Mouse (Mus musculus): ENCODE measurements around the gene Scarb1.

The Scarb1 gene

DNA sequence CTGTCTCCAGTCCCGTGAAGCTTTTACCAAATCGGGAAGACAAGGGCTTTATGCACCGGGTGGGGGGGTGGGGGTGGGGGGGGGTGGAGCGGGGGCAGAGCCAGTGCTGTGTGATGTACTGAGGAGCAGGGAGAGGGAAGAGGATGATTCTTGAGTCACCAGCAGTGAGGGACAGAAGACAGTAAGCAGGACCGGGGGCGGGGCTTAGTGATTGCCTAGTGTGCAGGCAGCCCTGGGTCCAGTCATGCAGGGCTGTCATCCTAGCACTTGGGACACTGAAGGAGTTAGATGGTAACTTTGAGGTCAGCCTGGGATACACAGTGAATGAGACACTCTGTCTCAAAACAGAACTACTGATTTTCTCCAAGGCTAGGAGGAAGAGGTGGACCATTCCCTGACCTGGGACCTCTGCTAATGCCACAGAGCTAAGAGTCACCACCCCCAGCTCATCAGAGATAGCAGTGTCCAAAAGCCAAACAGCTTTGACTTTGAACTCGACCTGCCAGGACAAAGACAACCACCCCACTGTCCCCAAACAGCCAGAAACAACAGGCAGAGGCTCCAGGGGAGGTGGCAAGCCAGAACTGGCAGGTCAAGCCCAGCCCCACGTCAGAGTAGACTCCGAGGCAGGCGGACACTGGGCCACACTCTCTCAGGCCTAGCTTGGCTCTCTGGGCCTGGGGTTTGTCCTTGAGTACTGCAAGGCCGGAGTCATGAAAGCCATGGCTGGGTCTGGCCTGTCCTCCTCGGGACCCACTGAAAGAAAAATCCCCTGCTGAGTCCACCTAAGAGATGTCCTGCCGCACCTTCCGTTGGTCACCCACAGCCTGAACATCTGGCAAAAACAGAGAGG, 35.4 kb downstream of the Scarb1 start:
- no peak for DNase-seq (ENCODE audit: low spot score in 2 of 2)

DNA sequence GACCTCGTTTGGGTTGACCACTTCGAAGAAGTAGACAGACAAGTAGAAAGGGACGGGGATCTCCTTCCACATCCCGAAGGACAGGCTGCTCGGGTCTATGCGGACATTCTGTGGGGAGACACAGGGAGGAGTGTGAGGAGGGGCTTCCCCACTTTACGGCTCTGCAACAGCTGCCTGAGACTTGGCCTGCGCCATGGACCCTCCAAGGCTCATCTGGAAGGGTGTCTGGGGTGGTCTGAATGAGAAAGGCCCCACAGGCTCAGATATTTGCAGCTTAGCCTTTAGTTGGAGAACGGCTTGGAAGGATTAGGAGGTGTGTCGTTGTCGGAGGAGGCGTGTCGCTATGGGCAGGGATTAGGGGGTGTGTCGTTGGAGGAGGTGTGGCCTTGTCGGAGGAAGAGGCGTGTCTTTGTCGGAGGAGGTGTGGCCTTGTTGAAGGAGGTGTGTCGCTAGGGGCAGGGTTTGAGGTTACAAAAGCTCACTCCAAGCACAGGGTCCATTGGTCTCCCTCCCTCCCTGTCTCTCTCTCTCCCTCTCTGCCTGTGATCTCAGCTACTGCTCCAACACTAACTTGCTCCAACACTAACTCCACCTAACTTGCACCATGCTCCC, 36.5 kb downstream of the Scarb1 start:
- no peak for DNase-seq (ENCODE audit: low spot score in 2 of 2)

DNA sequence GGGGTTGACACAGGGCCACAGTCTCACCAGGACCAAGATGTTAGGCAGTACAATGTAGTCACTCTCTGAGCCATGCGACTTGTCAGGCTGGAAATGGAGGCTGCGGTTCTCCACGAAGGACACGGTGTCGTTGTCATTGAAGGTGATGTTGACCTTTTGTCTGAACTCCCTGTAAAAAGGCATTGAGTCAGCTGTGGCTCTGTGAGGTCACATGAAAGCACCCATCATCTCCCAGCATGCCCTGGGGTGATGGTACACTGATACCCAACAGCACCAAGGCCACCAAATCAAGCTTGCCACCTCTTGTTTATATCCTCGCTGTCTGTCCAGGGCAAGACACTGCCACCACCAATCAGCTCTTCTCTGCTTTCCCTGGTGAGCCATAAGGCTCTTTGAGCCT, 37.8 kb downstream of the Scarb1 start:
- no peak for DNase-seq (ENCODE audit: low spot score in 2 of 2)

DNA sequence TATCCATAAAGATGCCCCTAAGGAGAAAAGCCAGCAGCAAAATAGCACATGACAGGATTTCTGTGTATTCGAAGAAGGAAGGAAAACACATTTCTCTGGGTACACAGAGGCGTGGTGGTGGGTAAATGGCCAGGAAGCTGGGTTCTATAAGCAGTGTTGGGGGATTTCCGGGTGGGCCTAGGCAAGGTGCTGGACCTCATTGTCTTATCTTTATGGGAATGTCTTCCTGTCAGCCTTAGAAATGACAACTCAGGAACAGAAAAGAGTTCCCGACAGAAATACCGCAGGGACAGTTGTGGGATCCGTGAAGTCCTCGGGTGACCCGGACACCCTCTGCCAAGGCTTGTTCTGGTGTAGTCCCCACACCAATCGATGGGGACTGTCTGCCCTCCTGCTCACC, 42.7 kb downstream of the Scarb1 start:
- no peak for DNase-seq (ENCODE audit: low spot score in 2 of 2)

DNA sequence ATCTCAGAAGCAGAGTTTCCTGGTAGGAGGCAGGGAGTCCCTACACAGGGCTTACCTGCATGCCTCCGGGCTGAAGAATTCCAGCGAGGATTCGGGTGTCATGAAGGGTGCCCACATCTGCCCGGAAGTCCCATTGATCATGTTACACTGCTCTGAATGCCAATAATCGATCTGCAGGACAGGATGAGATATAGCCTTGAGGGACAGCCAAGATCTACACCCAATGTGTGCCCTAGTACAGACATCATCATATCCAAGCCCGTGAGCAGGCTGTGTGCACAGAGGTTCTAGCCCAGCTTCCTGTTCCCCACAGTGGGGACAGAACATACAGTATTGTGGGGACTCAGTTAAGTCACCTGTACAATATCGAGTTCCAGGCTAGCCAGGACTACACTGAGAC, 43.7 kb downstream of the Scarb1 start:
- DNase-seq (ENCODE audit: low spot score in 2 of 2) = no peak

DNA sequence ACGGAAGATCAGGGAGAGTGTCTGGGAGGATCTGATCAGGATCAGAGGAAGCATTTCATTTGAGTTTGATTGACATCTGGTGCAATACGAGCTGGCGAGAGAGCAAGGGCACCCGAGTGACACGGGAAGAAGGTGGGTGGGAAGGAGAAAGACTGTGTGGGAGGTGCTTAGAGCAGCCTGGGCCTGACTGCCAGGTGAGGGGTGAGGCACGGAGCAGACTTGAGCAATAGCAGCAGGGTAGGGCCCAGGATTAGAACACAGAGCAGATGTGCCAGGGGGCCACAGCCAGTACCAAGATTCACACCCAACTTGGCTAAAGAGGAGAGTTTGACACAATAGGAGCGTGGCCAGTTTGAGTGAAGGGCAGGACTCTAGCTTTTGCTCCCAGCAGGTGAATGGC, 47.9 kb downstream of the Scarb1 start:
- DNase-seq (ENCODE audit: low spot score in 2 of 2) = no peak

DNA sequence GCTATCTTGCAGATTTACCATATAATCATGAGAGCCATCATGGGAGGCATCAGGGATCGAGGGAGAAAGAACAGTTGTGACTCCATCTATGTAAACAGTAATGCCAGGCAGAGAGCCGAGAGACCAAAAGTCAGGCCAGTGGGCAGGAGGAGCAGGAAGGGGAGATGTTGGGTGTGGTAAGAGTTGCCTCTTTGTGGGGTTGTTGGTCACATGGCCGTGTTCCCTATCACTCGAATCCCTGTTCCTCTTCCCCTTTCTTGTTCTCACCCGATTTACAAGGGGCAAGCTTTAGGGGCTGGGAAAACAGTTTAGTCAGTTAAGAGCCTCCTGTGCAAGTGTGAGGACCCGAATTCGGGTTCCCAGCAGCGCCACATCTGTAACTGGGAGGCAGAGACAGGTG, 49.0 kb downstream of the Scarb1 start:
- no peak for DNase-seq (ENCODE audit: low spot score in 2 of 2)

DNA sequence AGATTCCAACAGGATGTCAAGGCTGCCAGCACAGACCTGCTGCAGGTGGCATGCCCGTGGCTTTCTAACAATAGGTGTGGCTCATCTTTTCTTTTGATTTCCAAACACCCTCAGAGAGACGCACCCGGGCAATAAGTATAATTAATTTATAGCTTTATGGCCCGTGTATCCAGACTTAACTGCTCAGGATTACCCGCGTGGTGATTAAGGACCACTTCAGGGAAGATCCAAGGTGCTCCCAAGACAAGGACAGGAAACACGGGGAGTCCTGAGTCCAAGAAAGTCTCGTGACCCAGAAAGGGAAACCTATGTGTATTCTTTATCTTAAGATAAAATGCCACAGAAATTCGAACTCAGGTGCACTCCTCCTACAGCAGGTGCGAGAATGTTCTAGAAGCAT, 49.5 kb downstream of the Scarb1 start:
- no peak for DNase-seq (ENCODE audit: low spot score in 2 of 2)

DNA sequence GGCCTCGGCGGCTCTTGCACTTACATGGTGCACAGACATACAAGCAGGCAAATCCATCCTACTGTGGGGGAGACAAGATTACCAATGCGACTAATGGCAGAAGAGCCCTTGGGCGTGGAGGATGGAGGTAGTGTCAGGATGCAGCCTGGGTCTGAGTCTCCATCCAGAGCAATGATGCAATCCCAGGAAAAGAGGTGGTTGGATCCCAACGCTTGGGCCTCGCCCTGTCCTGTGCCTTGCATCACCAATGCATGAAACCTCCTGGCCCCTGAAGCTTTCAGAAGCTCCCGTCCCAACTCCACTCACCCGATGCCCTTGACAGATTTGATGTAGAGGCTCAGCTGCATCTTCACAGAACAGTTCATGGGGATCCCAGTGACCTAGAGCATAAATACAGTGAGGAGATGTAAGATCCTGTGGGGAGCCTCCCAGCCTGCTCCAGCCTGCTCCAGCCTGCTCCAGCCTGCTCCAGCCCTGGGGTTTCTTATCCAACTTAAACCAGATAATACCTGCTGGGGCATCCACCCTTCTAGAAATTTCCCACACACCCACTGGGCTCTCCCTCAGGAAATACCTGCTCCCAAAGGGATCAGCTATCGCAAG, 53.7 kb downstream of the Scarb1 start:
- DNase-seq (ENCODE audit: low spot score in 2 of 2) = no peak

DNA sequence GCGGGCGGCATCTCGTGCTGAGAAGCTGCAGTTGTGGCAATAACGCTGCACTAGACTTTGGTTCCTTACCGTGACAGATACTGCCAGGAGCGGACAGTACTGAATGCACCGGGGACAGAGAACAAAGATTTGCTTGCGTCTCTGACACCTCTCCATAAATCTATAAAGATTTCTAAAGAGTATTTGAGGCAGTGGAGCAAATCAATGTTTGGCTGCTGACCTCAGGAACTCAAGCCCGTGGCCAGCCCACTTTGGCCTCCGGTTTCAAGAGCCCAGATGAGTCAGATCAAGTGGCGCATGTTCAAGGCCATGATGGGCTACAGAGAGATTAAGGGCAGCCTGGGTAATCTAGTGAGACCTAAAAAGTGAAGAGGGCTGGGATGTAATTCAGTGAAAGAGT, 54.8 kb downstream of the Scarb1 start:
- DNase-seq (ENCODE audit: low spot score in 2 of 2) = no peak

DNA sequence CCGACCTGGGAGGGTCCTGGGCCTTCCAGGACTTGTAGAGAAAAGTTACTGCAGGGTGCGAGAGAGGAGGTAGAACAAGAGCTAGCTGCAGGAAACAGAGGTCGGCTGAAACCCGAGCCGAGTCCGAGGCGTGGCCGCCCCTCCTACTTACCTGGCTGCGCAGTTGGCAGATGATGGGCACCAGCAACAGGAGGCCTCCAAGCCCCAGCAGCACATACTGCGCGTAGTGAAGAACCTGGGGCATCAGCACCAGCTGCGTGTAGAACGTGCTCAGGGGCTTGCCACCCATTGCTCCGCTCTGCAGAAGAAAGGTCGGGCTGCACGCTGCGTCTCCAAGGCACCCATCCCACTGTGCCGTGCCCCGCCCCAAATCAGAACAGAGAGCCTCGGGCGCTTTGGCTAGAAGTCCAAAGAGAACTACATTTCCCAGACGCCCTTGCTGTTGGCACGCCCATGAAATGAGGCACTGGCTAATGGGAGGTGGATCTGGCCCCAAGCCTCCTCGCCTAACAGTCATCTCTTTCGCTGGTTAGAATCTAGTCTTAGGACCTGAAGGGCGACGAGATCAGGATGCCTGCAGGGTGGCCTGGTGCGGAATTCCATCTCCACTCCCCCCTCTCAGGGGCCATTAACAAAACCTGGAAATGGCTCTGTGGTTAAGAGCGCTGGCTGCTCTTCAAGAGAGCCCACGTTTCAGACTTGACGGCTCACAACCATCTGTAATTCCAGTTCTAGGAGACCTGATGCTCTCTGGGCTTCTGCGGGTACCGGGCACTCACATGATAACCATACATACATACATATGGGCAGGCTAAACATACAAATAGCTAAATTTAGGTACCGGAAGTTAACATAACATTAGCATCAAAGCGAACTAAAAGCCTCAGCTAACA, 56.9 kb downstream of the Scarb1 start:
- DNase-seq (ENCODE audit: low spot score in 2 of 2) = no peak

DNA sequence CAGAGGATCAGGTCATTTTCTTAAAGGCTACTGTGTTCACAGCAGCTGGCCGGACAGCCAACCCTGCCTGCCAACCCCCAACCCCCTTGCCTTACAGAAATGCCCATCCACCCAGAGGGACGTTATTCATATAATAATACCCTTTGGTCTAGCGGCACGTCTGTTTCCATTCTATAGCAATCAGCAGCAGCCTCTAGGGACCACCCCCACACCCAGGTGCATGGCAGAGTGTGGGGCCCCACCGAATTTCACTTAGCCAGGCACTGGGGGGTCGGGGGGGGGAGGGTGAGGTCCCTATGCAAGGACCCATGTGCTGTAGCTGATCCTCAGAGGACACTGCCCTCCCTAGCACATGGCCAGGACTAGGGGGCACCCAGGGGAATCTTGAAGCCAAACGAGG, 61.7 kb downstream of the Scarb1 start:
- no peak for DNase-seq (ENCODE audit: low spot score in 2 of 2)

DNA sequence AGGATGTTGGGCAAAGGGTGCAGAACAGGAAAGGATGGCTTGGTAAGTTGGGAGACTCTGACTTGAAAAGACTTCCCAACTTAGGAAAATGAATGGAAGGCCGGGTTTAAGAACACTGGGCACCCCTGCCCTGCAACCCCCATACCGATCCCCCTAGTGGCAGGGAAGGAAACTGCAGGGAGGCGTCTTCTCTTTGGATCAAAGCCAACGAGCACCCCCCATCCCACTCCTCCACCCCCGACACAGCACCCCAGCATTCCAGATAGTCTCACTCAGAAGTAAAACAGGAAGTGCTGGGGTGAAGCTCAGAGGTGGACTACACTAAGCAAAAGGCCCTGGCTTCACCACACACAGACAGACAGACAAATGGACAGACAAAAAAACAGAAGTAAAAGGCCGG, 62.6 kb downstream of the Scarb1 start:
- DNase-seq (ENCODE audit: low spot score in 2 of 2) = peak; percentile 24 to 27

DNA sequence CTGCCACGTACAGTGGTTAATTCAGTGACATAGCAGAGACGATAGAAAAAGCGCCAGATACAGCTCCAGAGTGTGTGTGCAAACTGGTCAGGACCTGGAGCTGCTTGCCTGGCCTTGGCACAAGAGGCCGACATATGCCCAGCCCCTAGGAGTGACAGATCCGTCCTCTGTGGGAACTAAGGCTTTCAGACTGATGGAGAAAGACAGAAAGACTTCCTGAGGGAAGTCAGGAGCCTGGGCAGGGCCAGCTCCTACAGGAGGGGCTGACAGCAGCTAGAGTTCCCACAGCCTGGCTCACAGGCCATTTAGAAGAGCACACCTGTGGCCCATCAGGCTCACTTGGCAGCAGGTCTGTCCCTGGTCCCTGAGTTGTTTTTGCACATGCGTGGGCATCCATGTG, 63.6 kb downstream of the Scarb1 start:
- no peak for DNase-seq (ENCODE audit: low spot score in 2 of 2)

DNA sequence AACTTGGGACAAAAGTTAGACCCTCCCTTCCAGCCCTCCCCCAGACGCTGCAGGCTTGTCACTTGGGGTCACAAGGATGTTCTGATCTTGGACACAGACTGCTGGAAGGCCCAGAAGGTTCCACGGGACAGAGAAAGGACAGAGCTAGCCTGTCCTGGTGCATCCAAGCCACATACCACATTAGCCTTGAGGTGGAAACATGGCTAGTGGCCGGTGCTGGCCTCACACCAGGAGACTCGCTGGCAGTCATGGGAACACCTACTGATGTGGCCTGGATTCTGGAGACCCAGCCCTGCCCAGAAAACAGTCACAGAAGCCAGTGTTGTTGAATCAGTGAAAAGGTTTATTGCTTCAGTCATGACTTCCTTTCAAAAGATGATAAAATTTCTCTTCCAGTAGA, 64.1 kb downstream of the Scarb1 start:
- DNase-seq (ENCODE audit: low spot score in 2 of 2) = no peak

DNA sequence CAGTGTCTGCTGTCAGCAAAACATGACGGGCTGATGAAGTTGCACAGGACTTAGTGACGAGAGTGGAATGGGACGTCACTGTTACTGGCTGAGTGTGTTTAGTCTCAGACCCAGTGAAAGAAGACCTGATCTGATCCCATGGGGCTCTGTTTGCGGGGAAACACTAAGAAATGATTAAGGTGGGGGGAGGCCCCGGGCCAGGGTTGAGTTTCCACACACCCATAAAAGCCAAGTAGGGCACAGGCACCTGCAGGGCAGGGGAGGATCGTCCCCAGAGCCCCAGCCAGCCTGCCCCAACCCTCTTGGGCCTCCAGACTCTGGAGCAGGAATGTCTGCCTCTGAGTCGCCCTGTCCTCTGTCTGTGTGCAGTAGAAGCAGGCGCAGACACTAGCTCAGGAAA, 65.6 kb downstream of the Scarb1 start:
- no peak for DNase-seq (ENCODE audit: low spot score in 2 of 2)

DNA sequence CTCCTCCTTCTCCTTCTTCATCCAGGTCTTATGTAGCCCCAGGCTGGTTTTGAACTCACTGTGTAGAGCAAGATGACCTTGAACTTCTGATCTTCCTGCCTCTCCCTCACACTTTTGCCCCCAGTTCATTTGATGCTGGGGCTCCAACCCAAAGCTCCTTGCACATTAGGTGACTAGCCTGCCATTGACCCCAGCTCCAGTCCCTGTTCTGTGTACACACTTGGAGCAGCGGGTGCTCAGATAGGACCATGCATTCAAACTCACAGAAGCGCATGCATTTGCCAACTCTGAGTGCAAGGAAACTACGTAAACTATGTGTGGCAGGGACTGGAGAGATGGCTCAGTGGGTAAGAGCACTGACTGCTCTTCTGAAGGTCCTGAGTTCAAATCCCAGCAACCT, 66.1 kb downstream of the Scarb1 start:
- no peak for DNase-seq (ENCODE audit: low spot score in 2 of 2)

DNA sequence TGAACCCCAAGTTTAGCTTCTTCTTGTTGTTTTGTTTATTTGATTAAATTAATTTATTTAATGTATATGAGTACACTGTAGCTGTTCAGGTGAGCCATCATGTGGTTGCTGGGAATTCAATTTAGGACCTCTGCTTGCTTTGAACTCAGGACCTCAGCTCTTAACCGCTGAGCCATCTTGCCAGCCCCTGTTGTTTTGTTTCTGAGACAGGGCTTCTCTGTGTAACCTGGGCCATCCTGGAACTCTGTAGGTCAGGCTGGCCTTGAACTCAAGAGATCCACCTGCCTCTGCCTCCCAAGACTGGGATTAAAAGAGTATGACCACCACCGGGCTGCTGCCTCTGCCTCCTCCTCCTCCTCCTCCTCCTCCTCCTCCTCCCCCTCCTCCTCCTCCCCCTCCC, 66.7 kb downstream of the Scarb1 start:
- no peak for DNase-seq (ENCODE audit: low spot score in 2 of 2)

DNA sequence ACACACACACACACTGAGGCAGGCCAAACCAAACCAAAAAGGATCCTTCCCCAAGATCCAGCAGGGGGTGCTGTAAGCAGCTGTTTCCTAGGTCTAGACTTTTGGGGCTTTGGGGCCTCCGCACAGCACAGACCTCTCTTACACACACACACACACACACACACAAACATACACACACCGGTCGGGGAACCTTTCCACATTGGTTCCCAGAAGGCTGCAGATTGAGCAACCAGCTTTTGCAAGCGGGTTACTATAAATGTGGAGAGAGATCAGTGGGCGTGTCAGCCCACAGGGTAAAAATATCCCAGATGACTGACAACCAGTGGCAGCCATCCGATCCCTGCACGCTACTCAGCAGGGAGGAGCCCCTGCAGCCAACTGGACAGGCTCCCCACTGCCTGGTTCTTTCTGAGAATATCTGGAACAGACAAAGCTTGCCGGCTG, 67.2 kb downstream of the Scarb1 start:
- peak; percentile 15 to 57 for DNase-seq (ENCODE audit: low spot score in 2 of 2)

DNA sequence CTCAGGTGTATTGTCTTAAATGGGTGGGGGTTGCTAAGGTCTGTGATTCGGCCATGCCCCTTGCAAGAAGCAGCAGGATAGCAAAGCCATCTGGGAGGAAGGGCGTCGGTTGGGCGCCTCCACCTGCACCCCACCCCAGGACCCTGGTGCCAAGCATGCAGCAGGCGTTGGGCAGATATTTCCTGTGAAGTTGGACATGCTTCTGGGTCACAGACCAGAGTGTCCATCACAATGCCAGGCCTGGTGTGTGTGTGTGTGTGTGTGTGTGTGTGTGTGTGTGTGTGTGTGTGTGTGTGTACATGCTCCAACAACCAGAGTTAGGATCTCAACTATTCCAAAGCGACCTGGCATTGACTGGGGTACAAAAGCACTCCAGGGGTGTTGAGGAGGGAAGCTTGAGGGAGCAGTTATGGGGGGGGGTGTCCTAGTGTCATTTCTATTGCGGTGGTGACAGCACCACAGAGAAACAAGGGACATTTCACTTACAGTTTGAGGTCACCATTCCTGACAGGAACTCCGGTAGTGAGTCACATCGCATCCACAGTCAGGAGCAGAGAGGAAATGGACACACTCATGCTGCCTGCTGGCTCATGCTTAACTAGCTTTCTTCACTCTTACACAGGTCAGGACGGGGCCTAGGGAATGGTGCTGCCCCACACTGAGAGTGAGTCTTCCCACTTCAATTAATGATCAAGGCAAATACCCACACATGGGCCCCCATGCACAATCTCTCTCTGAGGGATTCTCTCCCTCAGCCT, 68.5 kb downstream of the Scarb1 start:
- DNase-seq (ENCODE audit: low spot score in 2 of 2) = no peak

DNA sequence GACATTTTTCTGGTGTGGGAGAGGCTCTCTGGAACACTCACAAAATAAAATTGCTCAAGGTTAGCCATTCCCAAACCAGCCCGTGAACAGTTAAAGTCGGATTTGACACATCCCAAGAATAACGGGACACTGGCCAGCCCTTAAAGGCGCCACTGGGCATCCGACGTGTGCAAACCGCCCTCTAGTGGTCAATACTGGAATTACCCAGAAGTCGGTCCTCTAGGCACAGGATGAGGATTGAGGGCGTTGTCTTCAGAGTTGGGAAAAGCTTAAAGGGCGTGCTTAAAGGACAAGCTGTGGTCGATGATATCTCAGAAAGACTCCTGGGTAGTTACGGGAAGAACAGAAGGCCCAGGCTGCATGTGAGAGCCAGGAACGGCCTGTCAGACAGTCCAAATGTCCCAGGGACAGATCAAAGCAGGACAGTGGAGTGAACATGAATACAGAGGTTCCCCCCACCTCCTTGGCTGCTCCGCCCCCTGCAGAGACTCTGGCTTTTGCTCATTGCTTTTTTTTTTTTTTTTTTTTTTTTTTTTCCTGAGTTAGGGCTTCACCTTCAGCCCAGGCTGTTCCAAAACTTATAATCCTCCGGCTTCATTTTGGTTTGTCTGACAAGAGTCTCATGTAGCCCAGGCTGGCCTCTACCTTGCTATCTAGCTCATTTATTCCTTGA, 69.2 kb downstream of the Scarb1 start:
- peak; percentile 60 to 71 for DNase-seq (ENCODE audit: low spot score in 2 of 2)

All from natural killer cell, adult 2 months (primary cell).